Mouse (Mus musculus) C2C12 (cell line): ENCODE measurements around the gene Usp4.

Experiments
- CTCF ChIP-seq: IDR thresholded peaks from one replicate; pipeline ENCODE4 v1.5.1; 2011; ENCODE audit not compliant: control insufficient read depth, insufficient read depth, insufficient read length
- FOSL1 ChIP-seq: IDR thresholded peaks from one replicate; pipeline ENCODE4 v1.8.0; 2011; ENCODE audit warnings: mild to moderate bottlenecking, low read length; ENCODE audit not compliant: poor library complexity, insufficient read depth, severe bottlenecking
- MAX ChIP-seq: IDR thresholded peaks from one replicate; pipeline ENCODE4 v1.6.1; 2011; ENCODE audit warnings: mild to moderate bottlenecking, control low read depth
- MYOD1 ChIP-seq: IDR thresholded peaks from one replicate; pipeline ENCODE4 v1.6.1; 2011; ENCODE audit warnings: low read depth; ENCODE audit not compliant: control insufficient read depth, insufficient read length
- MYOG ChIP-seq: IDR thresholded peaks from one replicate; pipeline ENCODE4 v1.6.1; 2011; ENCODE audit not compliant: control insufficient read depth, insufficient read length; ENCODE audit errors: extremely low read depth
- USF1 ChIP-seq: IDR thresholded peaks from one replicate; pipeline ENCODE4 v1.6.1; 2011; ENCODE audit warnings: low read depth, mild to moderate bottlenecking, control low read depth, moderate library complexity

GRCm38 (mm10) chr9:108386816-108387215 lies 39.2 kb downstream of the Usp4 start:
- TF ChIP-seq USF1 = no peak
- TF ChIP-seq CTCF = no peak
- TF ChIP-seq MAX = no peak
- TF ChIP-seq MYOG = no peak
- no peak for TF ChIP-seq MYOD1
- TF ChIP-seq FOSL1 = no peak
